Mouse (Mus musculus) CD8-positive naive resting alpha-beta T cell, adult 2 months (primary cell): ENCODE measurements around the gene Glis3.

Experiments
- DNase-seq, 2 experiments: peaks; one replicate each; pipeline ENCODE4 v3.0.0; 2022; ENCODE audit warnings: low read depth in 2 of 2, low spot score in 2 of 2

Glis3 gene

DNA sequence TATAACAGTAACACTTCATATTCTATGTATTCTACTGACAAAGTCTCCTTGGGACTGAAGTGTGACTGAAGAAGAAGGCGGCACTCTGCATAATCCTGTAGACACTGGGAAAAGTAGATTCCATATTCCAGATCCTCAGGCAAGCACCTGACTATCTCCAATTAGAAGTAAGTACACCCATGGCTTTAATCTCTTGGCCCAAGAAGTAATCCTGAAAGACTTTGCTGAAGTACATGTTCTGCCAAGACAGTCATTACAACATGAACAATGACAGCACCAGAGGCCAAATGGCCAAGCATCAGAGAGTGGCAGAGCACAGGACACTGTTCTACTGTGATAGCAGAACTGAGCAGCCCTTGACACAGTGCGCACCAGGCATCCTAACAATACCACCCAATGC is 414.1 kb downstream of the Glis3 start:
- DNase-seq, result no peak

DNA sequence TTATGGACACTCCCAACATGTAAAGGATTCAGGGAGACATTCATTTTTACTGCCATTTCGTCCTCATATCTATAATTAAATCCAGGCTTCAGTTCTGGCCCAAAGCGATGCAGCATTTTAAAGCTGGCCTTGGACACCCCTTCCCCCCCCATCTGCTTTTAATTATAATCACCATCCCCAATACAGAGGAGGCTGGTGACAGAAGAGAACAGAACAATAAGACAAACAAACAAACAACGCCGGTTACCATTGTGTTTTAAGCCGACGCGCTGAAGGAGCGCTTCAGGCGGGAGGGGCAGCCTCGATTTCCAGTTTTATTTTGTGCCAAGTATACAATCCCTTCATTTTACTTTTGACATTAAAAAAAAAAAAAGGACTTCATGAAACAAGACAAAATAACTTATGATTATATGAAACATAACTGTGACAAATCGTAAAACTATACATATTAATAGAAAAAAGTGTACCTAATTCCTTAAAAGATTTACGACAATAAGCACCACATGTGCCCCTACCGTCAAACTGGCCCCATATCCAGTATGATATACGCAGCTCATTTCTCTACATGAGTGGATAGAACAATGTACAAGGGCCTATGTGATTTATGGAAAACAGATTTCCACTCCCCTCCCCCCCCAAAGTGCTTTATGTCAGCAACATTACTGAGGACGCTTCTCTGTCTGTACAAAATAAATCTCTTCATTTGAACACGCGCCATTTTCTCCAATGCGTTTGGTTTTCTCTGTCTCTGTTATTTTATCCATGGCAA is 420.8 kb downstream of the Glis3 start:
- no peak for DNase-seq

DNA sequence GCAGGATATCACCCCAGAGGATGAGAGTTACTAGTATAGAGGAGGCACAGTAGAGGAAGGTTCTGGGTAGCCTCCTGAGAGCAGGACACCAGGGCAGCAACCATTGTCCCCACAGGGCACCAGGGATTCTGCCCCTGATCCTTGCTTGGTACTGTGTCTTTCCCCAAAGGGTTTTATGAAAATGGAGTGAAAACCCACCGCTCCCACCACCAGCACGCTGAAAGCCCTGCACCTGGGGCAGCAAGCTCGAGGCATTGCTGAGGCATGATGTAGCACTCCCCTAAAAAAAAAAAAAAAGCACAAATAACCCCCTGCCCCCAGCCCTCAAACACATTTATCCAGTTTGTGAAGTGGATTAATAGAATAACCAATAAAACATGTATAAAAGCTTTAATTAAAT is 421.4 kb downstream of the Glis3 start:
- DNase-seq, result no peak

DNA sequence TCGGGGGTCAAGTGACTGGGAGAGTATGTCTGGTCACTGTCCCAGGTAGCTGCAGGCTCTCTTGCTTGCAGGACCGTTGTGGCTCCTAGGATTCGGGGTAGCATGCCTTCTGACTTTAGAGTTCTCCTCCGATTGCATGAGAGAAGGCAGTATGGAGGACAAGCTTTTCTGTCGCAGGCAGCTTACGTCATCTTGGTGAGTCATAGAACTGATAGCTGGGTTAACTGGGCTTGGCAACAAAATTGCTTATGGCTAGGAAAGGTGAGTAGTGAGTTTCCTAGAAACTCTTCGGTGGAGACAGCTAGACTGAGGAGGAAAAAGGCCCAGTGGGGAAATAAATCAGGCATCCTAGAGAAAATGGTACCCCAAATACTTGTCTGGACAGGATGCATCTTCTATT is 432.5 kb downstream of the Glis3 start:
- DNase-seq, result no peak

DNA sequence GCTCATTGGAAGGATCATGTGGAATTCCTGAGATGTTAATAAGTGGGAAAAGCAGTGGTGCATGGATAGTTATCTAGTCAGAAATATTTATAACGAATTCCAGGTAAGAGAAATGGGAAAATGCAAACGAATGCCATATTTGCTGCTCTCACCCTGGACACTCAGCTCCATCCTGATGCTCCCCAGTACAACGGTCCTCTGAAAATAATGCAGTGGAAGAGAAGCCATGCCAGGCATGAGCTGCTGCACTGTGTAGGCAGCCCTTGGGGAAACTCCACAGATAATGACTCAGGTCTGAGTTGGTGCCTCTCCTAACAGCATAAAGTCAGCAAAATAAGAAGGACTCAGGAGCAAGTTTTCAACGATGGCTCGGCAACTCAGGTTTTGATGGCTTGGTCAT is 433.7 kb downstream of the Glis3 start:
- no peak for DNase-seq

DNA sequence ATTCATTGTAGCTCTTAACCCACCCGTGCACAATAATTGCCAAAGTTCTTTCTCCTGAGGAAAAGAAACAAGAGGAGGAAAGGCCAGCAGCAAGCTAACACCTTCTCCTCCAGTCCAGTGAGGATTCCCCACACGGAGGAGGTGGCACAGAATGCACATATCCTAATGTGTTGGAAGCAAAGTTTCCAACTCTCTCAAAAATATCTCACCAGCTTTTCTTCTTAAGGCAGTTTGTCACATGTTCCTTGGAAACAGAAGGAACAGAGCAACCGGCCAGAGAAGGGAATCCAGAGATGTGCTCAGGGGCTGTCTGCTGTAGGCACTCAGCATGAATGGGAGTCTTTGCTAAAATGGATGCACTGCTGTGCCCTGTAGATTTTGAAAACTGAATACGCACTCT is 441.8 kb downstream of the Glis3 start:
- no peak for DNase-seq

DNA sequence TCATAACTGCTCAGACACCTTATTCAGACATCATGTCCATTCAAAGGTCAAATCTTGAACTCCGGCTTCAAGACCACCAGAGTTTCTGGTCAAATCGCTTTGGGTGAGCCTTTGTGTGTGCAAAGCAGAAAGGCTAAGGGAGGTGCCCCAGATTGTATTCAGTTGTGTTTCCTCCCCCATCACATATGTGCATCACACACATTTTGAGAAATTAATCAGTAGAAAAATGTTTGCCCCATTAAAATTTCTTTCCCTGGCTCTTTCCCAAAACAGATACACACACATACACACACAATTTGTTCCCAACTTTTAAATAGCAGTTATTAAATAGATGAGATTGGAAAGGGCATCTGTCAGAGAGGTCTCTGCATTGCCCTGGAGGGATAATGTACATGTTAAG is 442.3 kb downstream of the Glis3 start:
- DNase-seq, result no peak

DNA sequence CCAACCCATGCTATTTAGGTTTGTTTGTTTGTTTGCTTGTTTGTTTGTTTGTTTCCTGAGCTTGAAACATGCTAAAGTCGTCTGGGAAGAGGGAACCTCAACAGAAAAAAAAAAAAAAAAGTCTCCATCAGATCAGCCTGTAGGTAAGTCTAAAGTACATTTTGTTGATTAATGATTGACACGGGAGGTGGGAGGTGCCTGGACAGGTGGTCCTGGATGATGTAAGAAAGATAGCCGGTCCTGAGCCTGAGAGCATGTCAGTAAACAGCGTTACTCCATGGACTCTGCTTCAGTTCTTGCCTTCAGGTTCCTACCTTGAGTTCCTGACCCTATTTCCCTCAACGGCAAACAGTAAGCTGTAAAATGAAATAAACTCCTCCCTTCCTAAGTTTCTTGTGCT is 444.3 kb downstream of the Glis3 start:
- no peak for DNase-seq

DNA sequence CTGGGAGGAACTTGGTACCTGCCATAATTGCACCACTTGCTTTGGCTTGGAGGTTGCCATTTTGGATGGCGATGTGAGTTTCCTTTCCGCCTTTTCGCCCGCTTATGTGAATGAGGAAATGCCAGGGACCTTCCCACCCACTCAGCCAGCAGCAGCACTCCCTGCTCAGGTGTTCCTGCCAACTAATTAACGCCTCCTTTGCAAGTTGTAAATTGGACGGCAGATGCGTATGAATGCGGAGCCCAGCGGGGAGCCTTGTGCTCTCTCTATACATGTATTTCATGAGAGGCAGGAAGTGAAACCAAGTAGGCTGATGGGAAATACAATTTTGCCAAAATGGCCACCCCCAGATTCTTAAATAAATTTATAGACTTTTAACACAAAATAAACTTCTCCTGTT is 444.8 kb downstream of the Glis3 start:
- DNase-seq, result no peak

DNA sequence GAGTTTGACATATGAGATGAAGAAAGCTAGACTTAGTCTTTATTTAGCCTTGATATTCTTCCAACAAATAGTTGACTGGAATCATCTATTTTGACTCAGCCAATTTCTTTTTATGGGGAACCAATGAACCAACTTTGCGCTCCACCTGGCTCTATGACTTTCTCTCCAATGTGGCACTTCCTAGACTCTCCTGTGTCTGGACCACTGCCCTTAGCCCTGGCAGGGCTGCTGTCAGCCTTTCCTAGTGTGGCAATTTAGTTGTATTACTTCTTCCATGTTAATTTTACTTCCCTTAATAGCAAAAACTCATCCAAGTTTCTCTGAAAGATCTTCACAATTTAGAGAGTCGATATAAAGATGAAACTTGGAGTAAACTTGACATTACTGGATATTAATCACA is 445.2 kb downstream of the Glis3 start:
- DNase-seq, result no peak

DNA sequence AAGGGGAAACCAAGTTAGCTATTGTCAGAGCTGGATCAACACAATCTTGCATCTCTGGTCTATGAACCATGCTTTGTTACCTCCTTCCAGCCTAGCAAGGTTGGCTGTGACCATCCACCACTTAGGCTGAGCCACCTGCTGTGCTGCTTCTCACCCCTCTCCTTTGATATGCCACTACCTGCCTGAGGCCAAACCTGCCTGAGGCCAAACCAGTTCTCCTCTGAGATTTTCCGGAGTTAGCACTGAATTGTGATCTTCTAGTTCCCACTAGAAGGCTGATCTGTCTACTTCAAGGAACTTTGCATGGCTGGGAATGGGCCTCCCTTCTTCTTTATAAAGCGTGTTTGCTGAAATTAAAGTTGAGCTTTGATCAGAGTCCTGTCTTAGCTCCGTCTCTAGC is 448.4 kb downstream of the Glis3 start:
- DNase-seq, result no peak

DNA sequence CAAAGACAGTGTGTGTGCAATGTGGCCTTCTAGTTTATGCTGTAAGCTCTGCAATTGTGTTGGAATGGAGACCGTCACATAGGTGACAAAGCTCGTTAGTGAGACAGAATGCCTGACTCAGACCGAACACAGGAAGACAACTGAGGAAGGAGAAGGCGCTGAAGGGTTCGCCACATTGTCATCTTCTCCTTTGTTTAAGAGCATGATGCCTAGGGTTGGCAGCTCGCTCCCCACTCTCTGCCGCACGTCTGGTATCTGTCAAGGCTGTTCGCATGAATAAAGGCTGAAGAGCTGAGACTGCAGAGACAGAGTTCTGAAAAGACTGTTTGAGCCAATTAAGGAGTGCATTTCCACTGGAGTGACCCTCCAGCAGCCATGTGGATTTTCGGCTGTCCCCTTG is 452.4 kb downstream of the Glis3 start:
- no peak for DNase-seq

DNA sequence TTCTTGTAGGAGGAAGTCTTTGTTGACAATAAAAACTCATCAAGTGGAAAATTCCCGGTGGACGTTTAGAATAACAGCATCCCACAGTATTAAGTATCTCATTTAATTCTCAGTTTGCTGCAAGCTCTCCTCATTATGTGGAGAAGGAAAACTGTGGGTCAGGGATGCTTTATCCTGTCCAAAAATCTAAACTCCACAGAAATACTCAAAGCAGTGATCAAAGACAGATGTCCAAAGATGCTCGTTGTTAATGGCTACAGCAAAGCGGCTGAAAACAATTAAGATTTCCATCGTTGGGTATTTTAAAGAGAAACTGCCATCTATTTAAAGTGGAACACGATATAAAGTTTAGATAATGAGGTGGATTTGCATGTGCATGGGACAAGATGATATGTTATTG is 454.2 kb downstream of the Glis3 start:
- no peak for DNase-seq

DNA sequence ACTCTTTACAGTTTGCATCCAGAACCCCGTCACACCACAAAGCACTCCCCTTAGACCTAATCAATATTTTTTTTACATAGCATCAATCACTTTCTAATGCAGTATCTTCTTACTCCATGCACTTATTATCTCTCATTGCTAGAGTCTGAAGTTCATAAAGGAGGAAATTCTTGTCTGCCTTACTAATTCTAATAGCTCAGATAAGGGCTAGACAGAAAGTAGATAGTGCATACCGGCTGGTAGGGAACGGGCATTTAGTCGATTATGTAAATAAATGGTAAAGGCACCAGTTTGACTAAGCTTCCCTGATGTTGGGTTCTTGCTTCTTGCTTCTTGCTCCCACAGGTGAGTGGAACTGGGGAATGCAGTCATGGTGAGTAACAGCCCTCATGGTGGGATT is 468.2 kb downstream of the Glis3 start:
- no peak for DNase-seq
